Mouse (Mus musculus): ENCODE measurements around the gene Ano6.

- TF ChIP-seq CTCF (IDR thresholded peaks at IDR 0.05): peak; percentile 38
- TF ChIP-seq EP300 (IDR thresholded peaks at IDR 0.05): no peak
These were observed at the start of gene Ano6 for GRCm38 (mm10) chr15:95790529-95791071.
